Mouse (Mus musculus): ENCODE results near the gene Phf1.

GRCm38 (mm10) chr17:26915248-26915647, 17.6 kb upstream of the Phf1 start:
- TF ChIP-seq POLR2A (IDR thresholded peaks at IDR 0.05; ENCODE audit: insufficient read depth, low read length) (no peak), EP300 (IDR thresholded peaks at IDR 0.05; ENCODE audit: insufficient read depth, low read depth, low read length) (no peak), CTCF (IDR thresholded peaks at IDR 0.05; ENCODE audit: low read depth, low read length) (no peak)
